Mouse (Mus musculus) left cerebral cortex, postnatal 25 days (tissue): Measurements from ENCODE around the gene Dctpp1. TPM values are rescaled to one million over a fixed set of nuclear protein-coding genes. Genes with fewer than 3 reads are reported as not detected.

Experiments
- DNase-seq, 2 experiments: peaks; one replicate each; pipeline ENCODE4 v3.0.0; 2022; ENCODE audit warnings: low spot score in 2 of 2, mixed read lengths in 1 of 2
- intact Hi-C: fragments of 180-260 bp; cut with DNase I; formaldehyde crosslinking; loops from one replicate; pipeline ENCODE4 v1.15.1; 2025
- total RNA-seq, 2 experiments: library from RNA; stranded (reverse); gene quantifications; 2 replicates each; pipeline ENCODE4 v1.2.3; 2021

The Dctpp1 gene
- 10 to 100 TPM; 30.6 to 31.0 TPM for total RNA-seq

DNA sequence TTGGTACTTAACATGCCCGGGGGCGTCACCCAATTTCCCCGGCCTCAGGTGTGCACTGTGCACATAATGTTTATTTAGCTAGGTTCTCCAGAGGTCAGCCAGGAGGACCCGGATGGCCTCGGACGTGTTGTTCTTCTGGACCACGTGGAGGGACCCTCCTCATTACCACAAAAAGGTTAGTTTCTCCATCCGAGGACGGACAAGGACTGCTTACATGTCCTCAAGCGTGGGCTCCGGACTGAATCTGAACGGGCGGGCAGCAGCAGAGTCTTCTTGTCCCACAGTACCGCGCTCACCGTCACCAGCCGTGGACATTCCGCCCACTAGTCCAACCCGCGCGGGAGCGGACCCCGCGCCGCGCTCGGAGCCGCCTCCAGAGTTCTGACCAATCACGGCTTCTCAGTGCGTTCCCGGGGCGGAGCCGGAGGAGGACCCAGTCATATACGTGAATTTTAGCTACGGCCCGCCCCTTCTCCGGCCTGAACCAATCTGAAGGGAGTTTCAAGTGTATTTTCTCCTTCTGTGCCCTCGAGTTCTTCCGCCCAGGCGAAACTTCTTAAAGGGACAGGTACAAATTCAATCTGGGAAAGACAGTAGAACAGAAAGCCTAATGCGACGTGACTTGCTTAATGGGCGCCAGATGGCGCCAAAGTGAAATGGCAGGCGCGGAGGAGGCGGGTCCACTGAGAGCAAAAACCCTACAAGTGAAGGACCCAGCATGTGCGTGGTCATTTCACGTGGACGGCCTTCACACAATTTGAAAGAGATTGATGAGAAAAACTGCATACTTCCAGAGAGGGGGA lies at the start of gene Dctpp1:
Dctpp1 (minus strand) TSS at position 401 of the 803 bp plus-strand sequence.
- intact Hi-C loops: no loop called here
- peak; percentile 97 to 100 for DNase-seq

DNA sequence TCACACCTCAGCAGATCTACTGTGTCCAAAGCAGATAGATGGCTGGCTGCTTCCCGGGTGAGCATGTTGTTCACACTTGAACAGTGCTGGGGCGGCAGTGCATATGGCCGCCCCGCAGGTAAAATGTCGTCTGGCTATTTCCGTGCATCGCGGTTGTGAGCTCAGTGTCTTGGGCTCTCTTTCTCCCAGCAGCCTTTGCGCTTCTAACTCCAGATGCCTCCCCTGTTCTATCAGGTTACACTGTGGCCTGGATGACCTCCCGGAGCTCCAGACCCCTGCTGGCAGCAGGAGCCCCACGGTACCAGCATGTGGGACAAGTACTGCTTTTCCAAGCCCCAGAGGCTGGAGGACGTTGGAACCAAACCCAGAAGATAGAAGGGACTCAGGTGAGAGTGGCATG lies 49.4 kb upstream of the Dctpp1 start:
- intact Hi-C loops: loop anchor here (5.0 kb wide), 1 partner anchor 177 kb away; no protein-coding TSS in a partner anchor

DNA sequence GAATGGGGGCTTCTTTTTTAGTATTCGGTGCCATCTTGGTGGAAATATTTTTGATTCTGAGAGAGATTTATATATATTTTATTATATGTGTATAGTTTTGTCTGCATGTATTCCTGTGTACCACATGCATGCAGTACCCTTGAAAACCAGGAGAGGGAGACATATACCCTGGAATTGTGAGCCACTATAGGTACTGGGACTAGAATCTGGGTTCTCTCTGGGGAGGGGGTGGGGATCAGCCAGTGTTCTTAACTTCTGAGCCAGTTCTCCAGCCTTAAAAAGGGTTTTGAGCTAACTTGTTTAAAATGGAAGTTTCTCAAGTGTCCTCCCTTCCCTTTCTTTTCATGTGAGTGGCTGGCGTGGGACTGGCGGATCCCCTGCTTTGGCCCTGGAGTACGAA lies 48.4 kb upstream of the Dctpp1 start:
- intact Hi-C loops: loop anchor here (5.0 kb wide), 1 partner anchor 178 kb away; no protein-coding TSS in a partner anchor
- peak; percentile 72 to 81 for DNase-seq

More for the DNA sequence above, 49.4 kb upstream of the Dctpp1 start:
- no peak for DNase-seq

DNA sequence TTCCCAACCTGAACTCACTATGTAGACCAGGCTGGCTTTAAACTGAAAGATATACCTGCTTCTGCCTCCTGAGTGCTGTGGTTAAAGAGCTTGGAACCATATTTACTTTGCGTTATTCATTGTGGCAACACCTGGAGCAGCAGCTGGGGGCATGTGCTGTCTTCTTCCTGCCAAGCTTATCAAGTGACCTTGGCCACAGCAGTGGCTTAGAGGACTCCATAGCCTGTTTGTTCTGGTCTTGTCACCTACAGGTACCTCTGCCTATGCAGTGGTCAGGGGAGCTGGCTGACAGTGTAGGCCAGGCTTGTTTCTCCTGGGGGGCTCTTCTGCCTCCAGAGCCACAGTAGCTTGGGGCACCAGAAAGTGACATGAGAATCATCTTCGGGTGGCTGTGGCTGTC lies 47.9 kb upstream of the Dctpp1 start:
- intact Hi-C loops: loop anchor here (5.0 kb wide), 1 partner anchor 179 kb away; no protein-coding TSS in a partner anchor
- no peak for DNase-seq

DNA sequence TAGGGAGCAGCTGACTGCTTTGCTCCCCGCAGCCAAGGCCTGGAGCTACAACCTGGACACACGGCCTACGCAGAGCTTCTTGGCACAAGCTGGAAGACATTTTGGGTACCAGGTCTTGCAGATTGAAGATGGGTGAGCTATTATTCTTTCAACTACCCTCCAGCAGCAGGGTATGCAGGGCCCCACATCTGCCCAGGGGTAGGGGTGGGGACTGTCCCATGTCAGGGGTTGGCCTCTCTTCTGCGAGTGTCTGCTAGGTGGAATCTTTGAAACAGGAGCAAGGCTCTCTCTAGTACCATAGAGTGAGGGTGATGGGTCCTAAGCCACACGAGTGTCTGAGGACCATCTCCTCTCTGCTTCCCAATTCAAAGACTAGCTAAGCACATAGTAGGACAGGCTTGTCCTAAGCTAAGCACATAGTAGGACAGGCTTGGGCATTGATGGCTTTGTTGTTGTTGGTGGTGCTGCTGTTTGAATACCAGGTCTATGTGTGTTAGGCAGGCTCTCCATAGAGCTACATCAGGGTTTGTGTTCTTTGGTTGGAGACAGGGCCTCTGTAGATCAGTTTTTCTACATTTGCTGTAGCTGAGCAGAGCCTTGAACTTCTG lies 37.2 kb upstream of the Dctpp1 start:
- no peak for DNase-seq
- intact Hi-C loops: loop anchor here (10.0 kb wide), 1 partner anchor 143 kb away; no protein-coding TSS in a partner anchor

DNA sequence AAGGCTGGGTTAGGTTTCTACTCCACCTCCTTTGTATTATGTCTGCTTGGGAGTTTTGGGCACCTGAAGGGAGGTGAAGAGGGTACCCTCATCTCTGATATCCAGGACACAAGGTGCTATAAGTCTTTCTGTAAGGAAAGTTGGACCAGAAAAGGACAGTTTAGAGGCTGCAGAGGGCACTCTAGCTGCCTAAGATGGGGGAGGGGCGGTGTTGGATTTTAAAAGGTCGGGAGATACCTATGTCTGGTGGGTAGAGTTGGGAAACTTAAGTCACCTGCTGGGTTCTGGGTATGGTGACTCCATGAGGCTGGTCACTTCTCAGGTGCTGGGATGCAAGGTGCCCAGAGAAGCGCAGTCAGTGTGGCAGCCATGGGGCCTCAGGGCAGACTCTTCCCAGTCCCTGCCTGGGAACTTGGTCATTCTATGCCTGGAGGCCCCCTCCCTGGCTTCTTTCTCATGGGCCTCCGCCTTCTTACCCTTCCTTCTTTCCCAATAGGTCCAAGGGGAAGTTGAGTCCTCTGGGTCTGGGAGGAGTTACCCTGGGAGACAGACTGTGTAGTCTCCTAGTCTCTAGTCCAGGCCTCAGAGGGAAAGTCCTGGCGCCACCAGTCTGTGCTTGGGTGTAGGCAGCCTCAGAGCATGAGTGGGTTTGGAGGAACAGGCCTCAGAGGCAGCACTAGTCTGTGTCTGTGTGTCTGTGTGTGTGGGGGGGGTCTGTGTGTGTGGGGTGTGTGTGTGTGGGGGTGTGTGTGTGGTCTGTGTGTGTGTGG lies 36.5 kb upstream of the Dctpp1 start:
- no peak for DNase-seq
- intact Hi-C loops: loop anchor here (10.0 kb wide), 1 partner anchor 142 kb away; no protein-coding TSS in a partner anchor

DNA sequence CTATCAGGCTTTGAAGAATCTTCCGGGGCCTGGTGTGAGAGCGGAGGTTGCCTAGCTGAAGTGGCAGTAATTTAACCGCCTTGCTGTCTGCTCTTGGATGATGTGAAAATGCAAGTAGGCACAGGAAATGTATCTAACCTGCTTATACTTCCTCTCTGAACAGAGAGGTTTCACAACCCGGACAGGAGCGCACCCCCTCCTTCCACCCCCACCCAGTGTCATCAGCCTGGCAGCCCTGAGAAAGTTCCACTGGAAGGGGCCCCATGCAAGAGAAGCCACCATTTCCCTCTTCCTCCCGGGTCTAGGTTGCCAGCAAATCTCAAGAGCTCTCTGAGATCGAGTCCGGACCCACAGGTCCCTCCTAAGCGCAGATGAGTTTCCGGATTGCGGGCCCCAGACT lies 35.6 kb upstream of the Dctpp1 start, which contains the start of gene Itgal:
Itgal (plus strand) TSS at position 163 of the 400 bp plus-strand sequence.
- intact Hi-C loops: loop anchor here (10.0 kb wide), 1 partner anchor 141 kb away; no protein-coding TSS in a partner anchor

DNA sequence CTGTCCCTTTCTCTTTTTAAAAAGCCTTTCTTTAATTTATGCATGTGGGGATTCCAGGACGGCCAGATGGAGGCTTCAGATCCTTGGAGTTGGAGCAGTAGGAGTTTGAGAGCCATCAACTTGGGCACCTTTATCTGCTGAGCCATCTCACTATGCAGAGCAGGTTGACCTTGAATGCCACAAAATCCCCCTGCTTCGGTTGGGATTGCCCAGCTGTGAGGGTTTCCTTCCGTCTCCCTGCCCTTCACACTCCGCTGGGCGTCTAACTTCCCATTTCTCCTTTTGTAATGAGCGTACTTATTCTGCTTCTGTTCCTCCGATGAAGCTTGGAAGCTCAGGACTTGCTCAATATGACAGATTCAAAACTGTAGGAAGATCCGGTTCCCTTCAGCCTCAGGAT lies 29.6 kb upstream of the Dctpp1 start:
- no peak for DNase-seq
- intact Hi-C loops: loop anchor here (10.0 kb wide), 1 partner anchor 135 kb away; no protein-coding TSS in a partner anchor

More for the DNA sequence above, 35.6 kb upstream of the Dctpp1 start, which contains the start of gene Itgal:
- DNase-seq: no peak

DNA sequence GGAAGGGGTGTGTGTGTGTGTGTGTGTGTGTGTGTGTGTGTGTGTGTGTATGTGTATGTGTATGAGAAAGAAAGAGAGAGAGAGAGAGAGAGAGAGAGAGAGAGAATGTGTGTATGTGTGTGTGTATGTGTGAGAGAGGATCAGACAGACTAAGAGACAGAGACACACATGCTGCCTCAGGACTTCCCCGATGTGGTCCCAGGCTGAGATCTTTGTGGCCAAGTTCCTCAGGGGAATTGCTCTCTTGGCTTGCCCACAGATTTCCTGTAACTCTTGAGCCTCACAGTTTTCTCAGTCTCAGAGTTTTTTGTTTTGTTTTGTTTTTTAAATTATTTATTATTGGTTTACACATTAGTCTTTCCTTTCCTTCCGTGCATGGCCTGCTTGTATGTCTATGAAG lies 28.8 kb upstream of the Dctpp1 start:
- intact Hi-C loops: no loop called here
- no peak for DNase-seq

DNA sequence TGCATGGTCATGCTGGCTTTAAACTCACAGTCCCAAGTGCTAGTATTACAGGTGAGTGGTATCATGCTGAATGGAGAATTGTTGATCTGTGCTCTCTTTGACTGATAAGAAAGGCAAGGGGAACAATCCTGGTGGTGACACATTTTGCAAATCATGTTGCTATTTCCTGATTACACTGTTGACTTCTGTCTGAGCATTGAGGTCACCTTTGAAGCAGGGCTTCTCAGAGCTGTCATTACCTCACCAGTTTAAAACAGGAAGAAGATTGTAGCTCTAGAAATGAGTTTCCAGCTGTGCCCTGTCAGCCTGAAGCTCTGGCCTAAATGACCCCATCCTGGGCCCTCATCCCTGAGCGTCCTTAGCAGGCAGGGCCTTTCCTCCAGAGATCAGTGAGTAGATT lies 27.4 kb upstream of the Dctpp1 start:
- no peak for DNase-seq
- intact Hi-C loops: no loop called here

DNA sequence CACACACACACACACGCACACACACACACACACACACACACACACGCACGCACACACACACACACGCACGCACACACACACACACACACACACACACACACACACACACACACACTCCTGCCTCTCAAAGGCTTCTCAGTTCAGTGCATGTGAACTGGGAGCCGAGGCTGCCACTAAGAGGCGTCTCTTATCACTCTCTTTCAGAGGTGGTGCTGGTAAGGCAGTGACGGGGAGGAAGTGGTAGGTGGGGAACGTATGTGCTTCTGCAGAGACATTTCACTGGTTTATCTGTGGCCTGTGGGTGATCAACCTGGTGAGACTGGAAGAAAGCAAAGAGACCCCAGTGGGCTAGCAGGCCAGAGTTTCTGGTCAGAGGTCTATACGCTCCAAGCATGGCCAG lies 24.6 kb upstream of the Dctpp1 start:
- DNase-seq: no peak
- intact Hi-C loops: no loop called here

DNA sequence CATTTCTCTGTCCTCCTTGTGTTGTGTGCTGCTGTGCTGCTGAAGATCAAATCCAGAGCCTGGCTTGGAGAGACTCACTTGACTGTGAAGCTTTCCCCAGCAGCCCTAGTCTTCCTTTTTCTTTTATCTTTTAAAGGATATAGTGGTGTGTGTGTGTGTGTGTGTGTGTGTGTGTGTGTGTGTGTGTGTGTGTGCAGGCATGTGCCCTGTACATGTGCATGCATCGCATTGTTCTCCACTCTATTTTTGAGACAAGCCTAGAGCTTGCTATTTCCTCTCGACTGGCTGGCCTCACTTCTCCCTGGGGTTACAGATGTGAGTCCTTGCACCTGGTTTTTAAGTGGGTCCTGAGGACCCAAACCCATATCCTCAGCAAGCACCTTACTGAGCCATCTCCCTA lies 21.7 kb upstream of the Dctpp1 start:
- no peak for DNase-seq
- intact Hi-C loops: no loop called here

DNA sequence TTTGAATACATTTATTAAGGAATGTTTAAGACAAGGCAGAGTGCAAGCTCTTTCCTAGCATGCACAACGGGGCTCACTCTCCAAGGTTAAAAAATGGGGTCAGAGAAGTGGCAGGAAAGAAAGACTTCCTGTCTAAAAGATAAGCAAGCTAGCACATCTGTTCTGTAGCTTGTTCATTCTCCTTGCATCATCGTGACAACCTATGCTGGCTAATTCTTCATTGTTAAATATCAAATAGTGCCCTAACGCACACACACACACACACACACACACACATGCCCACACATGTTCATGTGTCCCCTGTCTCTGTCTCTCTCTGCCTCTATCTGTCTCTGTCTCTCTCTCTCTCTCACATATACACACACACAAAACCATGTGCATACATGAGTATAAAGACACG lies 20.6 kb upstream of the Dctpp1 start:
- intact Hi-C loops: no loop called here
- DNase-seq: no peak

DNA sequence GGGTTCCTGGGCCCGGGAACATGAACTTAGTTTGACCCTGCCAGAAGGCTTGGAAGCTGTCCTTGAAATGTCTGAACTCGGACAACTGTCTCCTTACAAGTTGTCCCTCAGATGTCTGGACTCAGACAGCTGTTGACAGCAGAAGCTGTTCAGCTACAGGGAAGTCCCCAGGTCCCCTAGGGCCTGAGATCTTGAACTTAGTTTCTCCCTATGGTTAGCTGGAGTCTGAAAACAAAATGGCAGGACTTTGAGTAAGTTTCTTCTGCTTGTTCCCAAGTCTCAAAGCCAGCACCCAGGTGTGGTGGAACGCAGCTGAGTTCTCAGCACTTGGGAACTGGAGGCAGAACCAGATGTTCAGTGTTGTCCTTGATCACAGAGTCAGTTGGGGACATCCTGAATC lies 19.6 kb upstream of the Dctpp1 start:
- intact Hi-C loops: no loop called here
- no peak for DNase-seq

DNA sequence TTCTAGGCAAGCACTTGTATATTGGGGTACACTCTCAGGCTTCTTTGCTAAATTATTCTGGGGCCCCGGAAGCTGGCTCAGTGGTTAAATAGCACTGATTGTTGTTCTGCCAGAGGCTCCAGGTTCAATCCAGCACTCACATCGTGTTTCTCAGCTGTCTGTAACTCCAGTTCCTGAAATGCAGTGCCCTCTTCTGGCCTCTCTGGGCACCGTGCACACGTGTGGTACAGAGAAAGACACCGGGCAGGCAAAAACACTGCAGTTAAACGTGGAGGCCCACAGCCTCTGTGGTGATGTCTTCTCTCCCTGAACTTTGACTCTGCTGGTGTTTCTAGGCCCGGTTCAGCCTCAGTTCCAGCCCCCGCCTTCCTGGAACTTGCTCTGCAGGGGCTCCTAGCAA lies 17.8 kb upstream of the Dctpp1 start:
- DNase-seq: no peak
- intact Hi-C loops: no loop called here

DNA sequence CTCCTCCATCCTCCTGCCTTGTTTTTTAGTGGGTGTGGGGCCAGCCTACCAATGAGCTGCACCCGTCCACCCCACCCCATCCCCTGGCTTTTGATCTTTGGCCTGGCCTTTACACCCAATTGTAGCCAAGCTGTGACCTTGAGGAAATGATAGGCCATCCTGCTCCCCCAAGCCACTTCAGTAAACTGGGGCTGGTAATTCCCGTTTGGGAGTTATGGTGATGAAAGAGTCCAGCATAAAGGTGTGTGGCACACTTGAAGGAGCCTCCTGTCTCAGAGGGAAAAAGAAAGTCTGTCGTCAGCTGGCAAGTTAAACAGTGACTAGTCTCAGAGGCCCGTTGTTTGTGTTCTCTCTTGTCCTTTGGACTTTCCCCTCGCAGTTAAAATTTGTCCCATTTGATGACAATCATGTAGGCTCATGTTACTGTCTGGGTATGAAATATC lies 16.0 kb upstream of the Dctpp1 start:
- no peak for DNase-seq
- intact Hi-C loops: no loop called here

DNA sequence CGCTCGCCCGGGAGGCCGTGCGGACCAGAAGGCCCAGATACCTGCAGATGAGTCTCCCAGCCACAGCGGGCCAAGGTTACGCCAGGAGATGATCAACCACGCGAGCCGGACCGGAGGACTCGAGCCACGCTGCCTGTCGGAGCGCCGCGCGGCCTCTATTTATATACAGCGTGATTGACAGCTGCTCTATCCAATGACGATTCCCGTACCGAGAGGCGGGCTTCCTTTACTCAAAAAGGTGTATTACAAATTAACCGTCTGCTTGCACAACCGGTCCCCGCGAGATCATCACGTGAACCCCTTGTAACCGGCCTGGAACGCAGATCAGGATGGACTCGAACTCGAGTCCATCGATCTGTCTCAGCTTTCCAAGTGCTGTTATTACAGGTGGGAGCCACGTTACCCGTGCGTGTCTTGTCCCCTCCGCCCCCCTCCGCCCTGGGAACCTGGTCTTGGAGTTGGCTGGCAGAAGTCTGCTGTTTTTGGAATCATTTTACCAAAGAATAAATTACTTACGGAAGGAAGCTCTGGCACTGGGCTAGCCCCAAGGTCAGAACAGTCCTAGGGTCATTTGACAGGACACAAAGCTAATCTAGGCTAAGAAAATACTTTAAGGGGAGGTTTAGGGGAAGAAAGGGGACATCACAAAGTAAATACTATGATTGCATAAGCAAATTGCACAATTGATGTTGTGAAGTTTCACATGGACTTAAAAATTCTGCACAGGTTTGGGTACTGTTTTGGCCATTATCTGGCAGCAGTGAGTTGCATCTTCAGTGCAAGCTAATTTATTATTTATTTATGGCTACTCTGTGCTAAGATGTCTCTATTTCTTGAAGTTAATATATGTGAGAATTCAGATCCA lies 13.6 kb upstream of the Dctpp1 start, which contains the start of gene Sephs2:
Sephs2 (minus strand) TSS at position 131 of the 865 bp plus-strand sequence.
- intact Hi-C loops: no loop called here
- DNase-seq: peak; percentile 96 to 98

DNA sequence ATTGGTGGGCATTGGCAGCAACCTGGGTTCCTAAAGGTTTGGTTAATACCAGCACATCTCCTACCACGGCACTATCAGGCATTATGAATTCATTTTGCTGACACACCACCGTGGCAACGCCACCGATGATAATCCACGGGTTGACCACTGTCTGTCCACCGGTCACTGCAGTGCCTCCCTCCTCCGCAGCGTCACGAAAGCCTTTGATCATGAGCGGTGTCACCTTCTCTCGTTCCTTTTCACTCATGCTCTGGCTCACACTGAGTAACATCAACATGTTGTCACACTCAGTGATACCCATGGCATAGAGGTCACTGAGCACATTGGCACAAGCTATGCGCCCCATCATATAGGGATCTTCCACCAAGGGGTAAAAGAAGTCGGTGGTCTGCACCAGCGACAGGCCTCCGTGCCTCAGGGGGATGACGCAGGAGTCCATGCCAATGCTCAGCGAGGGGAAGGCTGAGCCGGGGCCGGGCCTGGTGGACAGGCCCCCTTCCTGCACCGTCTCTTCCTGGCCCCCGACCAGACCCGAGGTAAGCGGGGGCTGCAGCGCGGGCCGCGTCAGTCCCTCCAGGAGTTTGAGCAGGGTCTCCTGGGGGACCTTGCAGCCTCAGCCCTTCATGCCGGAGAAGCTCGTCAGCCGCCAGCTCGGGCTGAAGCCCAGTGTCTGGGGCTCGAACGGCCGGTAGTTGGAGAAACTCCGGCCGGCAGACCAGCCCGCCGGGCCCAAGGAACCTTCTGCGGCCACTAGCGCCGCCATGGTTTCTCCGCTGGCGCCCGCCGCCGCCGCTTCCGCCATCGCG lies 12.8 kb upstream of the Dctpp1 start:
- intact Hi-C loops: no loop called here
- no peak for DNase-seq
